Mouse (Mus musculus) left cerebral cortex, postnatal 25 days (tissue): ENCODE data around the gene Ccdc57. TPM values are rescaled to one million over a fixed set of nuclear protein-coding genes. Genes with fewer than 3 reads are reported as not detected.

Experiments
- total RNA-seq, 2 experiments: library from RNA; stranded (reverse); gene quantifications; 2 replicates each; pipeline ENCODE4 v1.2.3; 2021

Gene Ccdc57
- total RNA-seq, 2 experiments from 2014 or later = 6.7 to 8.0 TPM

Other genes starting within 250 kb of the Ccdc57 start
- 10 to 100 TPM; 18.0 to 22.7 TPM for gene Cenpx, start 219.1 kb downstream of the Ccdc57 start, total RNA-seq
- 10 to 100 TPM; 50.4 to 60.0 TPM for gene Lrrc45, start 218.9 kb downstream of the Ccdc57 start, total RNA-seq
- gene Rac3, start 211.4 kb downstream of the Ccdc57 start, total RNA-seq = 10 to 100 TPM; 39.4 to 41.0 TPM
- 1 to 10 TPM; 6.1 to 7.4 TPM for gene Dcxr, start 205.6 kb downstream of the Ccdc57 start, total RNA-seq
- 1 to 10 TPM; 2.6 to 3.7 TPM for gene Cbr2, start 200.8 kb downstream of the Ccdc57 start, total RNA-seq
- gene Hmga1b, start 170.1 kb downstream of the Ccdc57 start, total RNA-seq = 10 to 100 TPM; 29.3 to 33.1 TPM
- gene Rfng, start 148.7 kb downstream of the Ccdc57 start, total RNA-seq = 10 to 100 TPM; 62.9 to 63.3 TPM
- gene Gps1, start 148.6 kb downstream of the Ccdc57 start, total RNA-seq = 100 to 1,000 TPM; 139 to 143 TPM
- gene Dus1l, start 136.5 kb downstream of the Ccdc57 start, total RNA-seq = 10 to 100 TPM; 40.0 to 42.8 TPM
- gene Fasn, start 108.3 kb downstream of the Ccdc57 start, total RNA-seq = 100 to 1,000 TPM; 168 to 171 TPM
- 1 to 10 TPM; 4.4 to 4.6 TPM for gene Slc16a3, start 15.6 kb upstream of the Ccdc57 start, total RNA-seq
- 100 to 1,000 TPM; 116 to 122 TPM for gene Csnk1d, start 58.5 kb upstream of the Ccdc57 start, total RNA-seq
- gene Cd7, start 106.5 kb upstream of the Ccdc57 start, total RNA-seq = 1 to 10 TPM; 1.6 to 1.7 TPM
- gene Sectm1b, start 130.7 kb upstream of the Ccdc57 start, total RNA-seq = not detected
- not detected for gene Sectm1a, start 148.3 kb upstream of the Ccdc57 start, total RNA-seq
- not detected for gene Tex19.2, start 185.8 kb upstream of the Ccdc57 start, total RNA-seq
- gene Tex19.1, start 213.3 kb upstream of the Ccdc57 start, total RNA-seq = not detected
- gene Uts2r, start 227.4 kb upstream of the Ccdc57 start, total RNA-seq = not detected